Mouse (Mus musculus) midbrain, postnatal 0 days (tissue): ENCODE results near the gene Vps11. TPM values are rescaled to one million over a fixed set of nuclear protein-coding genes. Genes with fewer than 3 reads are reported as not detected.

ENCODE experiments used
- ATAC-seq: fragments of 200-750 bp; cut with Nextera tagmentation; 2 replicates; pipeline ENCODE4 v1.8.0; 2017; ENCODE audit warnings: moderate number of reproducible peaks, mild to moderate bottlenecking, moderate TSS enrichment, moderate library complexity; ENCODE audit not compliant: low FRiP score
- DNase-seq: peaks from one replicate; pipeline ENCODE4 v3.0.0-alpha.2; 2015; ENCODE audit warnings: low spot score
- H3K27ac ChIP-seq: fragments of 300-500 bp; sonication (generic); 2 replicates; pipeline ENCODE4 v1.5.1; 2014; ENCODE audit warnings: low read depth, mild to moderate bottlenecking, low read length, mixed read lengths
- H3K27me3 ChIP-seq: fragments of 300-500 bp; sonication (generic); 2 replicates; pipeline ENCODE4 v1.6.1; 2014; ENCODE audit warnings: low read length, control low read depth, mixed read lengths; ENCODE audit not compliant: insufficient read depth
- H3K36me3 ChIP-seq: fragments of 300-500 bp; sonication (generic); 2 replicates; pipeline ENCODE4 v1.6.1; 2014; ENCODE audit warnings: low read length, control low read depth, mixed read lengths; ENCODE audit not compliant: insufficient read depth
- H3K4me1 ChIP-seq: fragments of 300-500 bp; sonication (generic); 2 replicates; pipeline ENCODE4 v1.6.1; 2014; ENCODE audit warnings: mild to moderate bottlenecking, control low read depth, antibody characterized with exemption, low read length, mixed read lengths; ENCODE audit not compliant: insufficient read depth
- H3K4me2 ChIP-seq: fragments of 300-500 bp; sonication (generic); 2 replicates; pipeline ENCODE4 v1.6.1; 2014; ENCODE audit warnings: low read depth, mild to moderate bottlenecking, low read length, mixed read lengths; ENCODE audit not compliant: poor library complexity, severe bottlenecking
- H3K4me3 ChIP-seq: fragments of 300-500 bp; sonication (generic); 2 replicates; pipeline ENCODE4 v1.5.1; 2014; ENCODE audit warnings: low read depth, mild to moderate bottlenecking, low read length, moderate library complexity
- H3K9ac ChIP-seq: fragments of 300-500 bp; sonication (generic); replicated peaks from 2 replicates; pipeline ENCODE4 v1.6.1; 2014; ENCODE audit warnings: mild to moderate bottlenecking, low read length, moderate library complexity, mixed read lengths; ENCODE audit not compliant: poor library complexity, severe bottlenecking
- H3K9me3 ChIP-seq: fragments of 300-500 bp; sonication (generic); 2 replicates; pipeline ENCODE4 v1.6.1; 2016; ENCODE audit warnings: low read length, control low read depth
- CTCF ChIP-seq: IDR thresholded peaks from 2 replicates; pipeline ENCODE4 v1.5.1; 2016; ENCODE audit warnings: antibody characterized with exemption, mild to moderate bottlenecking
- WGBS: fragments of 180-500 bp; shearing (Covaris S2); extraction: QIAGEN DNeasy Blood & Tissue Kit; methylation state at CpG from one replicate; pipeline ENCODE4 v1.1.7; 2014; 5-methylcytosine and 5-hydroxymethylcytosine counted together
- polyA plus RNA-seq: library from polyadenylated mRNA; unstranded; fragments of >200 nt; fragmentation: Nextera tagmentation; extraction: Ambion mirVana; gene quantifications from 2 replicates; pipeline ENCODE4 v1.2.1, GENCODE M21; 2015
- total RNA-seq: library from RNA; depleted of rRNA; stranded (reverse); fragments of >200 nt; gene quantifications from 2 replicates; pipeline ENCODE4 v1.2.3, GENCODE M21; 2014

The Vps11 gene
- total and polyA plus RNA-seq, 2 experiments from 2014 or later: 41.5 to 42.6 TPM

DNA sequence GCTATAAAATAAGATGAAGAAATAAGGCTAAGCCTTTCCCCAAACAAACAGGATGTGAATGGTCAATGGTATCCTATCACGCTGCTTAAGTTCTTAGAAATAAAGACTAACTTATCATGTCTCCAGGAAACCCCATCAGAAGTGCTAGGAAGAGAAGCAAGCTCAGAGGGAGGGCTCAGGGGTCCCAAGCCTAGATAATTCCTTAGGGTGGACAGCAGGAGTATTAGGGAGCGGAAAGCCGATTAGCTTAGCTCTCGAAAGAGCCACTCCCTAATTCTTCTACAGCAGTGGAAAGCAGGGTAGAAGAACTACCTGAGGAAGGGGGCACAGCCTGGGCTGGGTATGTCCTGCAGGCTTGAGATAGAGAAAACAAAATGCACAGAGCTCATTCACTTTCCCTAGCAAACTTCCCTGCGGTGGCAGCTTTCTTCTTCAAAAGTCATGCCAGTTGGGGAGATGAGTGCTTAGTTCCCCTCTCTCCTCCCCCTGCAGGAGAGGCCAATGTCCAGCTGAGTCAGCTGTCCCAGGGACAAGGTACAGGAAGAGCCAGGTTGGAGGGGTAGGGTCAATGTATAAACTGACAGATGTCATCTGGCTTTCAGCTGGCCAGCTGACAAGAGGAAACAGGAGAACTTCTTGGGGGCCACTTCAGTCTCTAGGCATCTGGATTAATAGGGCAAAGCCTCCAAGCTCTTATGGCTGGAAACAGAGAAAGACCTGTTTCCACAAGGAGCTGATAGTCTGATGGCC, 43.2 kb downstream of the Vps11 start:
- ATAC-seq: no peak

DNA sequence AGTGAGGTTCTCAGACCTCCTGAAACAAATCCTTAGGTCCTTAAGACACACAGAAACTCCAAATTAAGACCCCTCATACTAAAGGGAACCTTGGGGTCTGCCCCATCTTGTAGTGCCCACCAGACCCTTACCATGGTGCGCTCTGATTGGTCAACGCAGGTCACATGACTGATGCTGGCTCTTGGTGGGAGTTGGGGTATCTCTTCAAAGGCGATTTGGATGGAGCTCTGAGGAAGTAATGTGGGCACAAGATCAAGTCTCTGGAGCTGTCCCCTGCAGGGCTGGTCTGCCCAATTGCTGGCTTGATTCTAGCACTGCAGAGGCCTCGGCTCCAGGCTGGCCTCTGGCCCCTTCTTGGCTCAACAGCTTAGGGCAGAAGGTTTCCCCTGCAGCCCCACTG, 44.0 kb downstream of the Vps11 start:
- Histone ChIP-seq H3K27me3 (no peaks in the 10 kb centered on the region), H3K36me3 (peaks cover 33% of the 10 kb centered on the region), H3K9ac (peak overlapping the region; percentile 19; the same call in 1 of the 2 replicates), H3K4me1 (peaks cover 17% of the 10 kb centered on the region), H3K9me3 (no peaks in the 10 kb centered on the region), H3K4me3 (no peak overlapping the region), H3K4me2 (peak overlapping the region; percentile 79), H3K27ac (no peak overlapping the region)
- ATAC-seq: no peak
- no peak for DNase-seq
- WGBS: 63% methylated on average over 4 of the region's 4 CpGs
- TF ChIP-seq CTCF: no peak

More for the DNA sequence above, 43.2 kb downstream of the Vps11 start:
- H3K36me3 ChIP-seq: peaks cover 31% of the 10 kb centered on the region
- no peak for DNase-seq
- TF ChIP-seq CTCF: no peak
- H3K9ac ChIP-seq: peak overlapping the region; percentile 89
- peak overlapping the region; percentile 92 for H3K4me3 ChIP-seq
- peak overlapping the region; percentile 79 for H3K4me2 ChIP-seq
- 38% methylated on average over 5 of the region's 5 CpGs for WGBS
- no peaks in the 10 kb centered on the region for H3K9me3 ChIP-seq
- peaks cover 17% of the 10 kb centered on the region for H3K4me1 ChIP-seq
- H3K27me3 ChIP-seq: no peaks in the 10 kb centered on the region
- H3K27ac ChIP-seq: no peak overlapping the region

DNA sequence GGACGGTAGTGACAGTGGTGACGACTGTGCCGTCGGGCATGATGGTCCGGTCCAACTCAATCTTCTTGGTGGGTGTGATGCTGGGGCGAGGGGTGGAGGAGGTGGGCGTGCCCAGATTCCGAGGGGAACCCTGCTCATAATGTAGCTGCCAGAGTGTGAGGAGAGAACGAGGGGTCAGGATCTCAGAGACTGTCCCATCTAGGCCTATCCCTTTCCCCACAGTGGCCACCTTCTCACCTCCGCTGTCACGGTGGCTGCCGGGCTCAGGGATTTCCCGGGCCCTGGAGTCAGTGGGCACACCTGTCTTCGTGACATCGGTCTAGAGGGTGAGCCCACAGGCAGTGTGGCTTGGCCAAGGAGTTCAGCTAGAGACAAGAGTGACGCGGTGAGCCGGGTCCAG, 46.6 kb downstream of the Vps11 start:
- Histone ChIP-seq H3K27me3 (no peaks in the 10 kb centered on the region), H3K36me3 (peaks cover 46% of the 10 kb centered on the region), H3K4me3 (no peak overlapping the region), H3K4me1 (peaks cover 17% of the 10 kb centered on the region; the same call in 1 of the 2 replicates), H3K27ac (no peak overlapping the region), H3K4me2 (no peak overlapping the region), H3K9me3 (no peaks in the 10 kb centered on the region), H3K9ac (no peak overlapping the region)
- DNase-seq (no peak), ATAC-seq (no peak)
- TF ChIP-seq CTCF: no peak
- 96% methylated on average over 18 of the region's 18 CpGs for WGBS

DNA sequence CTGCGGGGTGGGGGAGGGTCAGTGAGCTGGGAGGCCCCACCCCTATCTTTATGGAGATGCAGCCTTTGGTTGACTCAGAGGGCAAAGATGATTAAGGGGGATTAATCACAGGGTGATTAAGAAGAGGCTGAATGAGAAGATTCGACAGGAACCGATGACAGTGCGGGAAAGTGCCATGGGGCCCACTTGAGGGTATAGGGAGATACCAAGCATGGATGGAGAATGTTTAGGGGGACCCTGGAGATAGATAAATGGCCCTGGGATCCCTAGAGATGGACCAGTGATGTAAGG, 47.3 kb downstream of the Vps11 start:
- WGBS: 55% methylated on average over 4 of the region's 4 CpGs

DNA sequence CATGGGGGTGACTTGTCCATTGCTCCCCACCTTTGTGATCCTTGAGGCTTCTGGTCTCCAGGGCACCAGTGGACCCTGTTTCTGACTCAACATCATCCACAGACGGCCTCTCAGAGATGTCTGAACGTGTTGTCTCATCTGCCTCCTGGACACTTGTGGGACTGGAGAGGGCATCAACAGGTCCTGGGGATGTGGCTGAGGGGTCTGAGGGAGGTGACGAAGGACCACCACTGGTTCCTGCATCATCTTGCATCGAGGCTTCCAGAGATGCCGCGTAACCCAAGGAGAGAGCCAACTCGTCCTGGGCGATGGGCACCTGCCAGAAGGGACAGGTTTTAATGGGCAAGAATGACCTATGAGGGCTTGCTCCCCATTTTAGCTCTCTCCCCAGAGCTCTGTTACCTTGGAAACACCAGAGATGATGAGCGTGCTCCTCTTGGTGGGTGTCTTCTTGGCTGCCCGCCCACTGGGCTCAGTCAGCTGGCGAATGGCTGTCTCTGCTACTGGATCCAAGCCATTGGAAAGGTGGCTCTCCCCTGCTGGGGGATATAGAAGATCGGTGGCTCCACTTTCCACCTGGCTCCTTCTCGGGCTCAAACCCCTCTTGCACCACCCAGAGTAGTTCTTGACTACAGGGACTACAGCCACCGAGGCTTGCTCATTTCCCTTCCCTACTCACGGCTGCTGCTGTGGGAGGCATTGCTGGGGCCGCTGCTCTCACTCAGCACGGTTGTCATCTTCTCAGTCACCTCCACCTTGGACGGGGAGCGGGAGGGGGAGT, 47.8 kb downstream of the Vps11 start:
- peaks cover 13% of the 10 kb centered on the region; the same call in 1 of the 2 replicates for H3K4me1 ChIP-seq
- 68% methylated on average over 19 of the region's 19 CpGs for WGBS
- peaks cover 46% of the 10 kb centered on the region for H3K36me3 ChIP-seq
- no peaks in the 10 kb centered on the region for H3K9me3 ChIP-seq
- H3K4me2 ChIP-seq: no peak overlapping the region
- no peak for ATAC-seq
- no peak for TF ChIP-seq CTCF
- peak; percentile 47 for DNase-seq
- H3K4me3 ChIP-seq: no peak overlapping the region
- no peak overlapping the region; the same call in 1 of the 2 replicates for H3K9ac ChIP-seq
- no peaks in the 10 kb centered on the region for H3K27me3 ChIP-seq
- no peak overlapping the region for H3K27ac ChIP-seq

More for the DNA sequence above, 47.3 kb downstream of the Vps11 start:
- no peak for TF ChIP-seq CTCF
- Histone ChIP-seq H3K9me3 (no peaks in the 10 kb centered on the region), H3K27me3 (no peaks in the 10 kb centered on the region), H3K4me1 (peaks cover 17% of the 10 kb centered on the region; the same call in 1 of the 2 replicates), H3K9ac (no peak overlapping the region), H3K27ac (no peak overlapping the region), H3K36me3 (peaks cover 46% of the 10 kb centered on the region), H3K4me2 (no peak overlapping the region), H3K4me3 (no peak overlapping the region)
- DNase-seq (no peak), ATAC-seq (no peak)
